Mouse (Mus musculus): ENCODE measurements around the gene Tacc3.

GRCm38 (mm10) chr5:33614391-33614790, 43.5 kb upstream of the Tacc3 start:
- TF ChIP-seq CTCF (IDR thresholded peaks at IDR 0.05; ENCODE audit: low read depth): no peak
- TF ChIP-seq EP300 (IDR thresholded peaks at IDR 0.05; ENCODE audit: low read depth): no peak

All from liver, embryonic 14.5 days (tissue).